Mouse (Mus musculus): ENCODE results near the gene Aasdh. TPM values are rescaled to one million over a fixed set of nuclear protein-coding genes. Genes with fewer than 3 reads are reported as not detected.

The Aasdh gene
- polyA plus RNA-seq (2015; fragmentation: Nextera tagmentation; extraction: Ambion mirVana) = 17.8 and 18.0 TPM in 2 replicates

DNA sequence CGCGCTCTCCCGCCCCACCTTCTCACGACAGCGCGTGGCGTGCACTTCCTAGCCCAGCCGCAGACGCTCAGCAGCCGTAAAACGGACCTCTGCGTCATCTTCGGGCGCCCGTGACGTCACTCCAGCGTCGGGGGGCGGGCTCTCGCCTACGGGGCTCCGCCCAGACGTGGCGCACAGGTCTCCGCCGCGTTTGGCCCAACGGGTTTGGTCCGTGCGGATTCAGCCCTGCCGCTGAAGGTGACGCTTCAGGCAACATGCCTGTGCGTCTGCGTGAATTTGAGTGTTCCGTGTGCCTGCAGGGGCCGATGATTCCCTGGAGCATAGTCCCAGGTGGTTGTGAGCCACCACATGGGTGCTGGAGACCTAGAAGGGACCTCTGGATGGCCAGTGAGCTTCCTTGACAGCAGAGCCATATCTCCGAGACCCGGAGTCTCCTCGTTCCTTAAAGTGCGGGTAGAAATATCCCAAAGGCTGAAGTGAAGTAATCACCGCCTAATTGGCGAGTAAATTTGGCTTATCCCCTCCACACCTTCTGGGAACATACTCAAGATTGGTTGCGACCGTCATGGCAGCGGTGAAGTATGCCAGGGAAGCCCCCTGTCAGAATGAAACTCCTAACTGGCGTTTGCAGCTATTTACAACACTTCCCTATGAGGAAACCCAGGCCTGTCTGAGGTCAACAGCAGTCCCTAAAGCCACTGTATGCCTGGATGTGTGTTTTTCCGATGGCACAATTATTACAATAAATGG, at the start of gene Aasdh:
TSS of gene Aasdh (minus strand) at position 110 of the 750 bp plus-strand sequence.
- Histone ChIP-seq H3K9ac (peak within 1 kb of the TSS; percentile 79), H3K4me3 (peak within 1 kb of the TSS; percentile 76), H3K36me3 (no peaks in the 10 kb centered on the region), H3K27me3 (no peaks in the 10 kb centered on the region), H3K9me3 (no peaks in the 10 kb centered on the region), H3K27ac (replicated peaks) (peak within 1 kb of the TSS; percentile 91), H3K4me1 (replicated peaks) (peaks cover 13% of the 10 kb centered on the region), H3K4me2 (peak within 1 kb of the TSS; percentile 68)
- ATAC-seq (ENCODE audit: low FRiP score, low read depth) = peak; percentile 99
- under 1% methylated on average over 44 of the region's 47 CpGs for WGBS

DNA sequence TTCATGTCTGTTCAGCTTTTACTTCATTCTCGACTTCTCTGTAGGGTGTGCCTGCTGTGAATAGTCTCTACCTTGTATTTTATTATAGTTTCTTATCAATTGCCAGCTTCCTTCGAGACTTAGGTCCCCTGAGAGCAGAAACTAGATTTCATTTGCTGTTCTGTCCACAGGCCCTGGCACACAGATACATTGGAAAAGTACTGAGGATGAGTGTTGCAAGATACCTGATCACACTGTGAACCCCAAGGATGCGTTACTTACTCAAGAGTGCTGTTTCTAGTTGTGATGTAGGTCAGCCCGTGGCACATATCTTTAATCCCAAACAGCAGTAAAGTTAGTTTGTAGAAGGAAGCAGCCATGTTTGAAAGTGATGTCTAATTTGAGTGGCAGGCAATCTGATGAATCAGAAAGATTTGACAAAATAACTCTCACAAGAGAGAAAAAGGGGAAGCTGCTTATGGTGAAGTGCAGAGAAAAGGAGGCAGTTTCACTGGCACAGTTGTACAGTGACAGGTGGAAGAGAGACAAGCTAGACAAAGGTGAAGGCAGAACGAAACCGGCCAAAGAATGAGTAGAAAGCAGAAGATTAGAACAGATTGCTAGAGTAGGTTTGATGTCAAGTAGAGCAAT, 49.1 kb upstream of the Aasdh start:
- Histone ChIP-seq H3K4me2 (no peak overlapping the region), H3K27me3 (no peaks in the 10 kb centered on the region), H3K27ac (replicated peaks) (no peak overlapping the region), H3K9me3 (no peaks in the 10 kb centered on the region), H3K36me3 (peaks cover 25% of the 10 kb centered on the region), H3K9ac (no peak overlapping the region), H3K4me3 (no peak overlapping the region), H3K4me1 (replicated peaks) (peaks cover 34% of the 10 kb centered on the region)
- ATAC-seq (ENCODE audit: low FRiP score, low read depth) = no peak
- WGBS = 83% methylated on average over 6 of the region's 6 CpGs

DNA sequence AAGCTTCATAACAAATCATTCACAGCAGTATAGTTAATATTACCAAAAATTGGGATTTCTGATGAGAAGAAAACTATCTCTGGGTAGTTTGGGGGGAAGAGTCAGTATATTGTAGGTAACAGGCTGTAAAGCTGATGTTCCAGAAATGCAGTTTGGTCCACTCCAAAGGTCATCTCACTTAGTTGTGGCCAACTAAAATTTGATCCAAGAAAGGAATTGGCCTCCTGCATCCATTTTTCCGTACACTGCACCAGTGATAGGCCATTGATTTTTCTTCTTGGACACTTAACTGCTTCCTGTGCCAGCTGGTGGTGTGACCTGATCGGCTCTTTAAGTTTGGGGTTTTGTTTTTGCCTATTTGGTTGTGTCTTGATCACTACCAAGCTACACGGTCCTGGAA, 48.5 kb upstream of the Aasdh start:
- H3K27ac ChIP-seq (replicated peaks) = no peak overlapping the region
- 77% methylated on average over 3 of the region's 3 CpGs for WGBS

DNA sequence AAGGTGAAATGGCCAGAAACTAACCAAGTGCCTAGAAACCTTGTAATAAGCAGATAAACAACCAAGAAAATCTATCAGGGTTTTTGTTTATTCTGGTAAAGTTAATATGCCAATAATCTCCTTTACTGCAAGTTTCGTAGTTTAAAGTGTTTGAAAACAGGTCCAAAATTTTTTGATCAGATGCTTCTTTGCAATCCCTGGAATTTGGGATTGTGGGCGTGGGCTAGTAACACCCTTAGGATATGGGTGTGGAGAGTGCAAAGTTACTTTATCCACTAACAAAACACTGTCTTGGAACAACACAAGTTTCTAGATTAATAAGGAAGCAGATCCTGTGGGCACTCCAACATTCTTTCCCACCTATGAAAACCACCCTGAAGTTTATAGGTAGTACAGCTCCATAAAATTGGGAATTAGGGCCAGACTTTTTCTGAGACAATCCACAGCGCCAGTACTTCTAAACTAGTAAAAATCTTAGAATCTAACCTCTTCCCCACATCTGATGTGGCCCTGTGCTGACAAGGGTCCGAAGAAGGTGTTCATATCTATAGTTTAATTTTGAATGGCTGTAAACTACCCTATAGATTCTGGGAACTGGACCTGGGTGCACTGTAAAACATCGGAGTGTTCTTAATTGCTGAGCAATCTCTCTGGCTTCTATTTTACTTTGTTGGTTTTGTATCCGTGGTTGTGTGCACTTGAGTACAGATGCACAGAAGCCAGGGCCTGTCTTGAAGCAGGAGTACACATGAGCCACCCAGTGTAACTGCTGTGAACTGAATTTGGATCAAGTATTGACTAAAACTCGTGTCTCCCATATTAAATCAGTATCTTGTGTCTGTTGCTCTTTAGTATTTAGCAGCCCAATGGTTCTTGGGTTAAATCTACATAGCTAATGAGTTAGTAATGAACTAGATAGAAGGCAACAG, 47.1 kb upstream of the Aasdh start:
- peaks cover 35% of the 10 kb centered on the region for H3K4me1 ChIP-seq (replicated peaks)
- peak overlapping the region; percentile 86 for H3K27ac ChIP-seq (replicated peaks)
- H3K4me3 ChIP-seq = peak overlapping the region; percentile 69
- no peaks in the 10 kb centered on the region for H3K9me3 ChIP-seq
- 22% methylated on average over 7 of the region's 7 CpGs for WGBS
- H3K4me2 ChIP-seq = peak overlapping the region; percentile 91
- no peaks in the 10 kb centered on the region for H3K27me3 ChIP-seq
- H3K9ac ChIP-seq = peak overlapping the region; percentile 58
- peaks cover 9% of the 10 kb centered on the region for H3K36me3 ChIP-seq
- ATAC-seq (ENCODE audit: low FRiP score, low read depth) = no peak

More for the DNA sequence above, 48.5 kb upstream of the Aasdh start:
- Histone ChIP-seq H3K4me3 (no peak overlapping the region), H3K9me3 (no peaks in the 10 kb centered on the region), H3K36me3 (peaks cover 22% of the 10 kb centered on the region), H3K27me3 (no peaks in the 10 kb centered on the region), H3K9ac (no peak overlapping the region), H3K4me2 (no peak overlapping the region), H3K4me1 (replicated peaks) (peaks cover 35% of the 10 kb centered on the region)
- ATAC-seq (ENCODE audit: low FRiP score, low read depth) = no peak

DNA sequence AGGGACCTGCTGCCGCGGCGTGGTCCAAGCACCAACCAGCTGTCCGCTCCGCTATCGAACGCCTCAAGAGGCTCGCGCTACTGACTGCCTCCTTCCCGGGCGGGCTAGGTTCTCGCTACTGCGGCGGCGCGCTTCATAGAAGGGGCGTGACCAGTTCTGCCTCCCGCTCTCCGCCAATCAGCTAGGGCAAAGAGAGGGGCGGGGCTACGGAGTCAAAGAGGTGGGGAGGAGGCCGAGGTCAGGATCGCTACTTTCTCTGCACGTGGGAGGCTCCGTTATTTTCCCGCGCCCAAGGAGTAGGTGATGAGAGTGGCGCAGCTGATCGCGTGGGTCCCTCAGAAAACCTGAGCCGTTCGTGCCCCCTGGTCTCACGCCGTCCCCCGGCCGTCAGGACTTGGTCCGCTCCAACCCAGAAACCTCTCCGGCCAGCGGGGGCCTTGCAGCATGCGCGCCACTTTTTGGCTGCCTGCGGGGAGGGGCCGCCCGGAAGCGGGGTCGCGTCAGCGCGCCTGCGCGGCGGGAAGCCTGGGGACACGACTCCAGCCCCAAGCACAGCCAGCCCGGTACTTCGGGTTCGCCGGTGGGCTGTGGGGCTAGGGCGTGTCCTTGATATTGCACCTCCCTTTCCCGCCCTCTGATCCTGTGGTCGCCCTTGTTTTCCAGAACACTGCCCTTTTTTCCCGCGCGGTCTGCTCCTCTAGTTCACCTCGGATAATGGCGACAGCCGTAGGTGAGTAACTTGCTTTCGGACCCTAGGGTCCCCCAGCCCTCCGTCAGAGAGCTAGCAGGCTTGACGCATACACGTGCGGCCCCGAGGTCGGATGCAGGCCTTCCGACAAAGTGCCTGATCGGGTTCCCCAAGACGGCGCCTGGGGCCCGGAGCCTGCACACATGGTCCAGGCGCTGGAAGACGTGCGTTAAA, 46.1 kb upstream of the Aasdh start, which contains the start of the genes Paics and Ppat:
TSS of gene Paics (plus strand) at position 202 of the 922 bp plus-strand sequence.
TSS of gene Ppat (minus strand) at position 473 of the 922 bp plus-strand sequence.
- ATAC-seq (ENCODE audit: low FRiP score, low read depth) = peak; percentile 98
- H3K27me3 ChIP-seq = no peaks in the 10 kb centered on the region
- H3K36me3 ChIP-seq = peaks cover under 1% of the 10 kb centered on the region
- H3K9ac ChIP-seq = peak within 1 kb of the TSS; percentile 58
- peaks cover 35% of the 10 kb centered on the region for H3K4me1 ChIP-seq (replicated peaks)
- no peaks in the 10 kb centered on the region for H3K9me3 ChIP-seq
- H3K27ac ChIP-seq (replicated peaks) = peak within 1 kb of the TSS; percentile 86
- H3K4me2 ChIP-seq = peak within 1 kb of the TSS; percentile 91
- under 1% methylated on average over 79 of the region's 81 CpGs for WGBS
- H3K4me3 ChIP-seq = peak within 1 kb of the TSS; percentile 69

DNA sequence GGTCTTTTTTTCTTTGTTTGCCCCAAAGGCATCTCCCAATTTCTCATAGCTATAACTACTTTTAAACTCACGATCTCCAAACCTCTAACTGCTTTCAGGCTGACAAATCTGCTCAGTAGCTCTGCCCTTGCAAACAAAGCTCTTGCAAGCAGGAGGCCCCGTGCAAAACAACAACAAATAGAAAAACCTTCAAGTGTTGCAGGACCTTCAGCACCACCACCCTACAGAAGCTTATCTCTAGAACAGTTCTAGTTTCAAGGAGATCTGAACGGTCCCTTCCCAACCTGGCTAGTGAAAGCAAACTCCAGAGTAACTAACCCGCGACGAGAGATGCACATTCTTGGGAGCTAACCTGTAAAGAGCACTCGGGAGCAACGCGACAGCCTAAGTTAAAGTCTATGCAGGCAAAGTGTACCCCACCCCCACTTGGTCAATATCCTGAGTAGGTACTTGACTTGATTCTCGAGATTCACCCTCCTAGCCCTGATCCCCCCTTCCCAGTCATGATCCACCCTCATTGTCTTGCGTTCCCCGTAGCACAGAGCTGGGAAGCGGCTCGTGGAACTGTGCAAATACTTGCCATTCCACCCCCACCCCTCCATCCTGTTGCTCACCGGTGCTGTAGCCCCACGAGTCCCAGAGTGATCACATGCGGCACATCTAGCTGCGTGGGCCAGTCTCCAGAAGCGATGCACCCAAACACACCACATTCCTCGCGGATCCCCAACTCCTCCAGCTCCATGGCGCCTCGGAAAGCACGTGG, 45.2 kb upstream of the Aasdh start:
- H3K27ac ChIP-seq (replicated peaks) = peak overlapping the region; percentile 86
- H3K9ac ChIP-seq = peak overlapping the region; percentile 55
- ATAC-seq (ENCODE audit: low FRiP score, low read depth) = no peak
- 0% methylated on average over 24 of the region's 24 CpGs for WGBS
- no peaks in the 10 kb centered on the region for H3K36me3 ChIP-seq
- peaks cover 35% of the 10 kb centered on the region for H3K4me1 ChIP-seq (replicated peaks)
- H3K27me3 ChIP-seq = no peaks in the 10 kb centered on the region
- peak overlapping the region; percentile 69 for H3K4me3 ChIP-seq
- peak overlapping the region; percentile 91 for H3K4me2 ChIP-seq
- no peaks in the 10 kb centered on the region for H3K9me3 ChIP-seq

- H3K4me3 ChIP-seq = no peak overlapping the region
- H3K36me3 ChIP-seq = no peaks in the 10 kb centered on the region
- no peaks in the 10 kb centered on the region for H3K9me3 ChIP-seq
- peaks cover 24% of the 10 kb centered on the region for H3K4me1 ChIP-seq (replicated peaks)
- no peak overlapping the region for H3K4me2 ChIP-seq
- H3K9ac ChIP-seq = no peak overlapping the region
- H3K27ac ChIP-seq (replicated peaks) = no peak overlapping the region
- 94% methylated on average over 4 of the region's 4 CpGs for WGBS
- H3K27me3 ChIP-seq = no peaks in the 10 kb centered on the region
- no peak for ATAC-seq (ENCODE audit: low FRiP score, low read depth)
These were observed 42.4 kb upstream of the Aasdh start for GRCm38 (mm10) chr5:76947758-76948157.

DNA sequence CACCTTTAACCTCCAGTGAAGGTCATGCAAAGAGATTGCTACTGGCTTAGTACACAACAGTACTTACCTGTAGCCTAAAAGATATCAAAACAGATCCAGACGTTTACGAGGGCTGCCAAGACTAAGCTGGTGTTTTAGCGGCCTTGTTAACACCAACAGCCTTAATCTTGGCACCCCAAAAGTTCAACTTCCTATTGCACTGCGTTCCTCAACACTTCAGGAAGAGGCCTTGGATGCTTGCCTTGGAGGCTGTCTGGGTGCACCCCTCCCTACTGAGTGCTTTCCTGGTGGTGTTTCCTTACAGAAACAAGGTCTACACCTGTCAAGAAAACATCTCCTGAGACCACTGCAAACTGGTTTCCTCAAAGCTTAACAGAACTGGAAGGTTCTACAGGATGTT, 41.8 kb upstream of the Aasdh start:
- peaks cover 17% of the 10 kb centered on the region for H3K4me1 ChIP-seq (replicated peaks)
- no peak overlapping the region for H3K9ac ChIP-seq
- no peaks in the 10 kb centered on the region for H3K9me3 ChIP-seq
- 90% methylated on average over 4 of the region's 4 CpGs for WGBS
- H3K27me3 ChIP-seq = no peaks in the 10 kb centered on the region
- no peak for ATAC-seq (ENCODE audit: low FRiP score, low read depth)
- no peak overlapping the region for H3K4me2 ChIP-seq
- no peak overlapping the region for H3K4me3 ChIP-seq
- H3K27ac ChIP-seq (replicated peaks) = no peak overlapping the region
- no peaks in the 10 kb centered on the region for H3K36me3 ChIP-seq

DNA sequence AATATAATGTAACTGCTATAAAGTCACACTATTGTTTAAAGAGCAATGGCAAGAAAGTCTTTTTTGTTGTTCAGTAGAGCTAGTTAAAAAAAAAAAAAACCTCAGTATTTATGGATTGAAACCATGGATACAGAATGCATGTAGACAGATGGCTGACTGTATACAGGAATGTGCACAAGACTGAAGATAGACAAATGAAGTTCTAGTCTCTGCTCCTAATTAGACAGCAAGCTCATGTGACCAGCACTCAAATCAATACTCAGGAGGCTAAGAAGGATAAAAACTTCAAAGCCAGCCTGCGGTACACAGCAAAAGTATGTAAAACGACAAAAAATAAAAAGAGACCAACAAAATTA, 40.3 kb upstream of the Aasdh start:
- whole genome bisulfite sequencing = 81% methylated on average over 2 of the region's 2 CpGs
- H3K36me3 ChIP-seq = no peaks in the 10 kb centered on the region
- H3K27ac ChIP-seq (replicated peaks) = no peak overlapping the region
- H3K9ac ChIP-seq = no peak overlapping the region
- H3K27me3 ChIP-seq = no peaks in the 10 kb centered on the region
- ATAC-seq (ENCODE audit: low FRiP score, low read depth) = no peak
- H3K9me3 ChIP-seq = no peaks in the 10 kb centered on the region
- no peak overlapping the region for H3K4me2 ChIP-seq
- H3K4me1 ChIP-seq (replicated peaks) = peaks cover 14% of the 10 kb centered on the region
- H3K4me3 ChIP-seq = no peak overlapping the region

- no peaks in the 10 kb centered on the region for H3K9me3 ChIP-seq
- WGBS = 77% methylated on average over 6 of the region's 6 CpGs
- no peaks in the 10 kb centered on the region for H3K27me3 ChIP-seq
- no peak overlapping the region for H3K4me3 ChIP-seq
- no peak for ATAC-seq (ENCODE audit: low FRiP score, low read depth)
- peaks cover 9% of the 10 kb centered on the region for H3K4me1 ChIP-seq (replicated peaks)
- H3K36me3 ChIP-seq = no peaks in the 10 kb centered on the region
- no peak overlapping the region for H3K9ac ChIP-seq
- H3K27ac ChIP-seq (replicated peaks) = no peak overlapping the region
- no peak overlapping the region for H3K4me2 ChIP-seq
These were observed 39.8 kb upstream of the Aasdh start for GRCm38 (mm10) chr5:76944965-76945677.

Measured in hindbrain, embryonic 15.5 days (tissue).